ENCODE assay signal across 9 mouse cellular contexts in the genomic region with DNA sequence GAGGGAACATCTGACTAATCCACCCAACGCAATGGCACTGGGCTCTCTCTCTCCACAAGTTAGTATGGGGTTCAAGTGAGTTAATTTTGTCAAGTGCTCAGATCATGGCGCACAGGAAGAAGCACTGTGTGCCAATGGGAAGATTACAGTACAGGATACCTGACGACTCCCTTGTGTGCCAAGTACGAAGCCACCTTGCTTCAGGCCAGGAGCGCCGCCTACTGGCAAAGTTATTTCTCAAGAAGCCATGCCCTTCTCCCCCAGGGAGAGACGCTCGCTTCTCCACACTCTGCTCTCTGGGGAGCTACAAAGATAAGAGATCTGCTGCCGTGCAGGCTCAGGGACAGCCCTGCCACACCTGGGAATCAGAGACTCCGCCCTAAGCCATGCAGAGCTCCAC. TPM values are rescaled to one million over a fixed set of nuclear protein-coding genes. Genes with fewer than 3 reads are reported as not detected.
DNase-seq lines count a peak whose midpoint lies in the region; ATAC-seq and TF ChIP-seq lines count a peak whose summit lies in the region.
"Had no signal": no experiment of that assay in that cellular context is flagged by ENCODE, and none has a peak within 500 bp of the region (broad histone marks: within the 10 kb centered on the region; RNA-seq: fewer than 3 reads in every experiment).

No protein-coding gene starts in this region.

- H3K36me3 ChIP-seq in midbrain, postnatal 0 days (ENCODE audit: insufficient read depth, low read length) = peaks cover 8% of the 10 kb centered on the region
- peaks cover 8% of the 10 kb centered on the region; the same call in 1 of the 2 replicates for H3K36me3 ChIP-seq in midbrain, embryonic 16.5 days (ENCODE audit: control insufficient read depth, insufficient read depth, low read length)
- peaks cover 10% of the 10 kb centered on the region for H3K36me3 ChIP-seq in forebrain, embryonic 10.5 days (replicated peaks)

- 25% methylated on average over 10 of the region's 10 CpGs for WGBS in cerebellum, adult 2 months
- WGBS in midbrain, postnatal 0 days = 19% methylated on average over 10 of the region's 10 CpGs
- 16% methylated on average over 10 of the region's 10 CpGs for WGBS in midbrain, embryonic 16.5 days
- 15% methylated on average over 10 of the region's 10 CpGs for WGBS in forebrain, embryonic 10.5 days

- peak; percentile 50; the same call in 1 of the 2 replicates for TF ChIP-seq CTCF in cerebellum, adult 2 months (IDR thresholded peaks at IDR 0.05; ENCODE audit: borderline replicate concordance, insufficient read depth, low read depth, low read length)
- TF ChIP-seq CTCF in midbrain, postnatal 0 days (IDR thresholded peaks at IDR 0.05) = peak; percentile 58

- no peak overlapping the region for H3K4me2 ChIP-seq in midbrain, postnatal 0 days (ENCODE audit: low read depth, low read length, poor library complexity, severe bottlenecking)
- no peak overlapping the region for H3K4me2 ChIP-seq in midbrain, embryonic 16.5 days (ENCODE audit: low read length)

- no peaks in the 10 kb centered on the region for H3K9me3 ChIP-seq in midbrain, postnatal 0 days (ENCODE audit: low read length)
- no peaks in the 10 kb centered on the region for H3K9me3 ChIP-seq in midbrain, embryonic 16.5 days (replicated peaks; ENCODE audit: control insufficient read depth, low read length, poor library complexity, severe bottlenecking)
- no peaks in the 10 kb centered on the region for H3K9me3 ChIP-seq in forebrain, embryonic 10.5 days

- H3K9ac ChIP-seq in midbrain, postnatal 0 days (replicated peaks; ENCODE audit: low read length, poor library complexity, severe bottlenecking) = no peak overlapping the region
- no peak overlapping the region for H3K9ac ChIP-seq in midbrain, embryonic 16.5 days (ENCODE audit: low read depth, low read length)

- peaks cover 11% of the 10 kb centered on the region for H3K4me1 ChIP-seq in cerebellum, adult 2 months (ENCODE audit: control insufficient read depth, insufficient read depth, low read length)
- peaks cover 13% of the 10 kb centered on the region; the same call in 1 of the 2 replicates for H3K4me1 ChIP-seq in midbrain, postnatal 0 days (ENCODE audit: insufficient read depth, low read length)
- peaks cover 30% of the 10 kb centered on the region for H3K4me1 ChIP-seq in midbrain, embryonic 16.5 days (ENCODE audit: control insufficient read depth, insufficient read depth, low read length)
- peaks cover 58% of the 10 kb centered on the region for H3K4me1 ChIP-seq in forebrain, embryonic 10.5 days

- no peak for TF ChIP-seq POLR2A in cerebellum, adult 2 months (IDR thresholded peaks at IDR 0.05; ENCODE audit: borderline replicate concordance, insufficient read depth, low read length)

- H3K27ac ChIP-seq in cerebellum, adult 2 months (ENCODE audit: insufficient read depth, low read length) = no peak overlapping the region
- no peak overlapping the region for H3K27ac ChIP-seq in midbrain, postnatal 0 days (ENCODE audit: low read depth, low read length)
- no peak overlapping the region for H3K27ac ChIP-seq in midbrain, embryonic 16.5 days (ENCODE audit: low read length)
- H3K27ac ChIP-seq in forebrain, embryonic 10.5 days = no peak overlapping the region

- no peak for ATAC-seq in midbrain, postnatal 0 days (ENCODE audit: low FRiP score)
- no peak for ATAC-seq in midbrain, embryonic 16.5 days

- no peak for DNase-seq in cerebellum, adult 2 months
- DNase-seq in cerebellum, adult 11 months = no peak
- DNase-seq in midbrain, postnatal 0 days (ENCODE audit: low spot score) = no peak
- peak; percentile 42 for DNase-seq in c-Kit-positive CD71-positive TER-119-positive erythroid progenitor cells, embryonic 14.5 days (ENCODE audit: low spot score)
- DNase-seq in kidney, adult 8-10 months = peak; percentile 33 to 77
- DNase-seq in skeletal muscle tissue, adult 2 months (ENCODE audit: low read depth, low spot score) = peak; percentile 61
- DNase-seq in forebrain, embryonic 10.5 days (ENCODE audit: extremely low spot score, low spot score) = no peak

- H3K27me3 ChIP-seq in cerebellum, adult 2 months (ENCODE audit: control insufficient read depth, insufficient read depth, low read length) = no peaks in the 10 kb centered on the region
- H3K27me3 ChIP-seq in midbrain, postnatal 0 days (ENCODE audit: insufficient read depth, low read length) = no peaks in the 10 kb centered on the region
- H3K27me3 ChIP-seq in midbrain, embryonic 16.5 days (ENCODE audit: control insufficient read depth, insufficient read depth, low read depth, low read length) = peaks cover 2% of the 10 kb centered on the region; the same call in 1 of the 2 replicates
- H3K27me3 ChIP-seq in forebrain, embryonic 10.5 days (ENCODE audit: poor library complexity, severe bottlenecking) = peaks cover 98% of the 10 kb centered on the region

- no peak overlapping the region for H3K4me3 ChIP-seq in cerebellum, adult 2 months (replicated peaks; ENCODE audit: insufficient read depth, low read depth, low read length)
- no peak overlapping the region for H3K4me3 ChIP-seq in midbrain, postnatal 0 days (ENCODE audit: low read depth, low read length)
- H3K4me3 ChIP-seq in midbrain, embryonic 16.5 days (ENCODE audit: low read depth, low read length) = no peak overlapping the region
- H3K4me3 ChIP-seq in forebrain, embryonic 10.5 days = no peak overlapping the region

RNA-seq across cellular contexts. Expression of a gene that starts 19.5 kb away (rescaled TPM):
- 0.71 and 0.72 TPM in 2 replicates for polyA plus RNA-seq in cerebellum, adult 2 months (2012; rRNA removed)
- total RNA-seq in midbrain, postnatal 0 days (2014; rRNA removed) = 0.93 TPM in 1 of 2 replicates, not detected in the other
- polyA plus RNA-seq in midbrain, postnatal 0 days (2015; fragmentation: Nextera tagmentation; extraction: Ambion mirVana) = 0.20 TPM in 1 of 2 replicates, not detected in the other
- not detected in 2 replicates for polyA plus RNA-seq in midbrain, embryonic 16.5 days (2015; fragmentation: Nextera tagmentation; extraction: Ambion mirVana)
- not detected in 2 replicates for polyA plus RNA-seq in forebrain, embryonic 10.5 days (2016; fragmentation: Nextera tagmentation; extraction: Ambion mirVana)
- polyA plus RNA-seq: intestine, embryonic 14.5 days had no signal

RNA-seq across cellular contexts. Expression of a gene that starts 29.1 kb away (rescaled TPM):
- 3.7 and 4.6 TPM in 2 replicates for polyA plus RNA-seq in cerebellum, adult 2 months (2012; rRNA removed)
- 2.0 and 3.0 TPM in 2 replicates for total RNA-seq in midbrain, postnatal 0 days (2014; rRNA removed)
- polyA plus RNA-seq in midbrain, postnatal 0 days (2015; fragmentation: Nextera tagmentation; extraction: Ambion mirVana) = 1.5 and 2.1 TPM in 2 replicates
- polyA plus RNA-seq in midbrain, embryonic 16.5 days (2015; fragmentation: Nextera tagmentation; extraction: Ambion mirVana) = 3.0 and 3.6 TPM in 2 replicates
- 0.76 TPM in 1 of 2 replicates, not detected in the other for polyA plus RNA-seq in forebrain, embryonic 10.5 days (2016; fragmentation: Nextera tagmentation; extraction: Ambion mirVana)

RNA-seq across cellular contexts. Expression of a gene that starts 29.7 kb away (rescaled TPM):
- 46.7 and 47.4 TPM in 2 replicates for polyA plus RNA-seq in cerebellum, adult 2 months (2012; rRNA removed)
- 46.8 and 50.1 TPM in 2 replicates for total RNA-seq in midbrain, postnatal 0 days (2014; rRNA removed)
- polyA plus RNA-seq in midbrain, postnatal 0 days (2015; fragmentation: Nextera tagmentation; extraction: Ambion mirVana) = 5.4 and 6.1 TPM in 2 replicates
- polyA plus RNA-seq in midbrain, embryonic 16.5 days (2015; fragmentation: Nextera tagmentation; extraction: Ambion mirVana) = 4.7 and 5.5 TPM in 2 replicates
- 0.71 and 1.1 TPM in 2 replicates for polyA plus RNA-seq in forebrain, embryonic 10.5 days (2016; fragmentation: Nextera tagmentation; extraction: Ambion mirVana)

RNA-seq across cellular contexts. Expression of a gene that starts 38.7 kb away (rescaled TPM):
- 5.3 and 5.6 TPM in 2 replicates for polyA plus RNA-seq in cerebellum, adult 2 months (2012; rRNA removed)
- 4.0 and 4.1 TPM in 2 replicates for total RNA-seq in midbrain, postnatal 0 days (2014; rRNA removed)
- polyA plus RNA-seq in midbrain, postnatal 0 days (2015; fragmentation: Nextera tagmentation; extraction: Ambion mirVana) = 10.2 and 10.4 TPM in 2 replicates
- polyA plus RNA-seq in midbrain, embryonic 16.5 days (2015; fragmentation: Nextera tagmentation; extraction: Ambion mirVana) = 11.1 and 11.5 TPM in 2 replicates
- polyA plus RNA-seq in forebrain, embryonic 10.5 days (2016; fragmentation: Nextera tagmentation; extraction: Ambion mirVana) = 107 TPM in 2 replicates

Comparison
In these comparisons a context has a peak if more than half of its experiments do, and no peak if none do; other contexts are left out.
1. DNase-seq: peak in c-Kit-positive CD71-positive TER-119-positive erythroid progenitor cells, embryonic 14.5 days (single experiment), kidney, adult 8-10 months (2 of 2) and skeletal muscle tissue, adult 2 months (single experiment); none in cerebellum, adult 2 months (0 of 2), cerebellum, adult 11 months (single experiment), midbrain, postnatal 0 days (single experiment) and forebrain, embryonic 10.5 days (single experiment).